Comparison of ENCODE assay signal across 9 mouse cellular contexts in genomic region chr11:16967806-16968205, GRCm38 (mm10). TPM values are rescaled to one million over a fixed set of nuclear protein-coding genes. Genes with fewer than 3 reads are reported as not detected.
DNase-seq lines count a peak whose midpoint lies in the region; ATAC-seq and TF ChIP-seq lines count a peak whose summit lies in the region.
"Had no signal": no experiment of that assay in that cellular context is flagged by ENCODE, and none has a peak within 500 bp of the region (broad histone marks: within the 10 kb centered on the region; RNA-seq: fewer than 3 reads in every experiment).

No protein-coding gene starts in this region.

- no peak for TF ChIP-seq POLR2A in MEL (IDR thresholded peaks at IDR 0.05; ENCODE audit: control insufficient read depth in 1 of 2, insufficient read depth in 1 of 2, low read depth in 1 of 2, low read length in 2 of 2, poor library complexity in 1 of 2)

- H3K36me3 ChIP-seq in heart, postnatal 0 days (replicated peaks; ENCODE audit: control insufficient read depth, insufficient read depth, low read length) = no peaks in the 10 kb centered on the region
- H3K36me3 ChIP-seq in heart, embryonic 10.5 days = no peaks in the 10 kb centered on the region
- peaks cover 3 to 44% of the 10 kb centered on the region in 2 experiments; a peak in 3 of 4 replicates for H3K36me3 ChIP-seq in MEL (ENCODE audit: control insufficient read depth in 1 of 2, insufficient read depth in 2 of 2, low read length in 2 of 2)
- H3K36me3 ChIP-seq: hindbrain, embryonic 15.5 days had no signal

- H3K4me1 ChIP-seq in heart, postnatal 0 days (ENCODE audit: control insufficient read depth, insufficient read depth) = no peaks in the 10 kb centered on the region
- no peaks in the 10 kb centered on the region for H3K4me1 ChIP-seq in heart, embryonic 10.5 days
- H3K4me1 ChIP-seq in MEL (ENCODE audit: control insufficient read depth in 1 of 2, insufficient read depth in 2 of 2, low read length in 2 of 2) = peaks cover 26 to 31% of the 10 kb centered on the region in 2 experiments
- H3K4me1 ChIP-seq: hindbrain, embryonic 15.5 days had no signal

- no peak overlapping the region for H3K4me2 ChIP-seq in heart, postnatal 0 days (ENCODE audit: low read depth, low read length)
- H3K4me2 ChIP-seq: hindbrain, embryonic 15.5 days had no signal

- no peak overlapping the region for H3K4me3 ChIP-seq in heart, postnatal 0 days (ENCODE audit: low read depth, low read length)
- no peak overlapping the region for H3K4me3 ChIP-seq in heart, embryonic 10.5 days
- H3K4me3 ChIP-seq in MEL (ENCODE audit: control insufficient read depth in 1 of 2, insufficient read depth in 1 of 2, low read depth in 2 of 2, low read length in 2 of 2) = no peak overlapping the region
- H3K4me3 ChIP-seq: hindbrain, embryonic 15.5 days had no signal

- no peaks in the 10 kb centered on the region for H3K9me3 ChIP-seq in heart, postnatal 0 days (replicated peaks; ENCODE audit: control insufficient read depth, low read length)
- no peaks in the 10 kb centered on the region for H3K9me3 ChIP-seq in heart, embryonic 10.5 days
- no peaks in the 10 kb centered on the region for H3K9me3 ChIP-seq in MEL (replicated peaks; ENCODE audit: insufficient read depth, low read length)
- H3K9me3 ChIP-seq: hindbrain, embryonic 15.5 days had no signal

- 19% methylated on average over 2 of the region's 2 CpGs for WGBS in heart, postnatal 0 days
- WGBS in heart, embryonic 10.5 days = 32% methylated on average over 2 of the region's 2 CpGs

- no peak overlapping the region for H3K9ac ChIP-seq in heart, postnatal 0 days (replicated peaks; ENCODE audit: low read depth, low read length)
- H3K9ac ChIP-seq in MEL (ENCODE audit: control insufficient read depth, low read depth, low read length, poor library complexity, severe bottlenecking) = no peak overlapping the region; the same call in 1 of the 2 replicates
- H3K9ac ChIP-seq: hindbrain, embryonic 15.5 days had no signal

- peak; percentile 49 for TF ChIP-seq CTCF in heart, postnatal 0 days (IDR thresholded peaks at IDR 0.05; ENCODE audit: low read depth)
- TF ChIP-seq CTCF in MEL (IDR thresholded peaks at IDR 0.05 in 2 of 3, conservative IDR thresholded peaks at IDR 0.05 in 1 of 3; ENCODE audit: control insufficient read depth in 1 of 3, insufficient read depth in 1 of 3, low read depth in 2 of 3, low read length in 3 of 3, poor library complexity in 1 of 3, severe bottlenecking in 1 of 3) = peak in 2 of 3 experiments; percentile 57 to 80; a peak in 4 of 6 replicates

- ATAC-seq in heart, postnatal 0 days (ENCODE audit: insufficient read depth, low read depth) = no peak
- ATAC-seq in frontal cortex, adult (ENCODE audit: low TSS enrichment) = peak; percentile 100
- ATAC-seq in megakaryocyte-erythroid progenitor cell, adult 5-6 weeks (replicated peaks; ENCODE audit: low FRiP score, low TSS enrichment, poor library complexity, severe bottlenecking) = peak; percentile 93
- ATAC-seq in erythroid progenitor cell, adult 5-6 weeks (replicated peaks; ENCODE audit: low FRiP score, poor library complexity, severe bottlenecking) = no peak; the same call in 1 of the 2 replicates
- no peak for ATAC-seq in inflammation-experienced regulatory T-cells, adult 6 months

- no peaks in the 10 kb centered on the region for H3K27me3 ChIP-seq in heart, postnatal 0 days (ENCODE audit: control insufficient read depth, insufficient read depth, low read length)
- no peaks in the 10 kb centered on the region for H3K27me3 ChIP-seq in heart, embryonic 10.5 days (ENCODE audit: insufficient read depth, poor library complexity, severe bottlenecking)
- no peaks in the 10 kb centered on the region for H3K27me3 ChIP-seq in MEL (ENCODE audit: control insufficient read depth in 1 of 2, insufficient read depth in 2 of 2, low read length in 2 of 2)
- H3K27me3 ChIP-seq: hindbrain, embryonic 15.5 days had no signal

- TF ChIP-seq EP300 in heart, postnatal 0 days (IDR thresholded peaks at IDR 0.05; ENCODE audit: low read depth) = no peak
- TF ChIP-seq EP300 in MEL (IDR thresholded peaks at IDR 0.05; ENCODE audit: low read depth in 1 of 2, low read length in 2 of 2) = no peak

- peak; percentile 86 for TF ChIP-seq RAD21 in MEL (IDR thresholded peaks at IDR 0.05; ENCODE audit: low read depth, low read length)

- no peaks in the 10 kb centered on the region for H3K79me2 ChIP-seq in MEL (ENCODE audit: control insufficient read depth, insufficient read depth, low read length, poor library complexity)

- no peak overlapping the region for H3K27ac ChIP-seq in heart, postnatal 0 days (ENCODE audit: low read depth)
- no peak overlapping the region for H3K27ac ChIP-seq in heart, embryonic 10.5 days
- no peak overlapping the region for H3K27ac ChIP-seq in MEL (ENCODE audit: control insufficient read depth, low read depth, low read length)
- H3K27ac ChIP-seq: hindbrain, embryonic 15.5 days had no signal

- DNase-seq in heart, postnatal 0 days (ENCODE audit: low spot score) = peak; percentile 29
- no peak for DNase-seq in heart, embryonic 10.5 days (ENCODE audit: low spot score)
- DNase-seq in 416B (ENCODE audit: low read depth) (peak; percentile 80), MEL (ENCODE audit: low read depth, low spot score) (peak; percentile 83)

TF ChIP-seq in MEL, 35 proteins besides CTCF, POLR2A, EP300 and RAD21:
- no peak for TF ChIP-seq MAZ (IDR thresholded peaks at IDR 0.05; ENCODE audit: low read depth, low read length)
- peak; percentile 88 for TF ChIP-seq SMC3 (IDR thresholded peaks at IDR 0.05; ENCODE audit: low read depth, low read length)
- no peak for TF ChIP-seq CHD2 (IDR thresholded peaks at IDR 0.05; ENCODE audit: low read length)
- TF ChIP-seq ZC3H11A (IDR thresholded peaks at IDR 0.05; ENCODE audit: low read depth, low read length) = peak; percentile 84
TF ChIP-seq in MEL: peak in this region for 2.

RNA-seq across cellular contexts. Expression of gene Fbxo48, which starts 16.6 kb away (rescaled TPM):
- 2.7 TPM in 1 of 2 replicates, not detected in the other for total RNA-seq in heart, postnatal 0 days (2014; rRNA removed; ENCODE audit: low replicate concordance)
- polyA plus RNA-seq in heart, postnatal 0 days (2015; fragmentation: Nextera tagmentation; extraction: Ambion mirVana) = 0.27 and 0.48 TPM in 2 replicates
- 1.5 and 1.7 TPM in 2 replicates for polyA plus RNA-seq in heart, embryonic 10.5 days (2016; fragmentation: Nextera tagmentation; extraction: Ambion mirVana)
- 3.4 and 3.7 TPM in 2 replicates for total RNA-seq in MEL (2012; rRNA removed)
- polyA plus RNA-seq in MEL (2012; ENCODE audit: insufficient read depth in 1 of 2, insufficient read length in 2 of 2, low read depth in 1 of 2, low replicate concordance in 2 of 2, missing spikeins in 1 of 2) = 1 to 10 TPM in 1 of 2 experiments, not detected in 1; 5.2 TPM
- total RNA-seq in megakaryocyte-erythroid progenitor cell, adult 5-6 weeks (2014; fragmentation: Nextera tagmentation) = 11.2 and 17.8 TPM in 2 replicates
- 10.0 and 11.0 TPM in 2 replicates for total RNA-seq in megakaryocyte-erythroid progenitor cell, adult 5-6 weeks (2017)
- total RNA-seq in erythroid progenitor cell, adult 5-6 weeks (2015; ENCODE audit: low replicate concordance) = 22.7 and 59.5 TPM in 2 replicates
- total RNA-seq in erythroid progenitor cell, adult 5-6 weeks (2017; ENCODE audit: low replicate concordance) = 47.9 and 59.2 TPM in 2 replicates
- polyA plus RNA-seq in inflammation-experienced regulatory T-cells, adult 6 months (2017; shearing (Covaris generic)) = 1 to 10 TPM in 2 of 3 experiments, under 1 TPM in 1; 0.36 to 1.8 (median 1.2) TPM

Comparison
In these comparisons a context has a peak if more than half of its experiments do, and no peak if none do; other contexts are left out.
1. ATAC-seq: peak in frontal cortex, adult (single experiment) and megakaryocyte-erythroid progenitor cell, adult 5-6 weeks (single experiment); none in heart, postnatal 0 days (single experiment), erythroid progenitor cell, adult 5-6 weeks (single experiment) and inflammation-experienced regulatory T-cells, adult 6 months (single experiment).